Mouse (Mus musculus): ENCODE measurements around the gene Eda.

Eda gene

GRCm38 (mm10) chrX:99975250-99975984 lies at the start of gene Eda:
Eda (plus strand) TSS chrX:99975606.
- DNase-seq (ENCODE audit: low spot score) = peak; percentile 43

DNA sequence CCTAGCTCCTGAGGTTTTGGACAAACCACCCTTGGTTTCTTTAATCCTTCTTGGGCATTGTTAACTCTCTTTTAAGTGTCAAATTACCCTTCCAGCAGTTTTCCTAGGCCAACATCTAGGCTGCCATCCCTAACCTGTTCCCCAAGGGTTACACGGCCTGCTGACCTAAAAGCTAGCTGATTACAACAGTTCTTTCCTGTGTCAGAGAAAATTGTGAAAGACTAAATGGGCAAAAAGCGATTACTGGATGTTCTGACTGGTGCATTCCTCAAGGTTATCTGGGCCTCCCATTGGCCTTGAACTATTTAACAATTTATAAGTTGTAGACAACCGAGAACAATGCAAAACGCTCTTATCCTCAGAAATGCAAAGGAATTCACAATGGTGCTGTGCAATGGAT lies 14.4 kb upstream of the Eda start:
- DNase-seq (ENCODE audit: low spot score) = no peak

DNA sequence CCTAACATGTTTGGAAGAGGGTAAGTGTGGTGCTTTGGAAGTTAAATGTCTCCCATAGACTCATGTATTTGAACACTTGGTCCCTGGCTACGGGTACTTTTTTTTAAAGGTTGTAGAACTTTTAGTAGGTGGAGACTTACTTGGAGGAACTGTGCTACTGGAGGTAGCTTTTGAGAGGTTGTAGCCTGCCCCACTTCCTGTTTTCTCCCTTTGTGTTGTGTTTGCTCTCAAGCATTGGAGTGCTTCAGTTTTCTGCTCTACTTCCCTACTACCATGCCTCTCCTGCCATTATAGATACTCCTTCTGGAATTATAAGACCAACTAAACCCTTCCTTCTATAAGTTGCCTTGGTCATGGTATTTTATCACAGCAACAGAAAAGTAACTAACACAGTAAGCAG lies 5.3 kb upstream of the Eda start:
- DNase-seq (ENCODE audit: low spot score) = no peak

DNA sequence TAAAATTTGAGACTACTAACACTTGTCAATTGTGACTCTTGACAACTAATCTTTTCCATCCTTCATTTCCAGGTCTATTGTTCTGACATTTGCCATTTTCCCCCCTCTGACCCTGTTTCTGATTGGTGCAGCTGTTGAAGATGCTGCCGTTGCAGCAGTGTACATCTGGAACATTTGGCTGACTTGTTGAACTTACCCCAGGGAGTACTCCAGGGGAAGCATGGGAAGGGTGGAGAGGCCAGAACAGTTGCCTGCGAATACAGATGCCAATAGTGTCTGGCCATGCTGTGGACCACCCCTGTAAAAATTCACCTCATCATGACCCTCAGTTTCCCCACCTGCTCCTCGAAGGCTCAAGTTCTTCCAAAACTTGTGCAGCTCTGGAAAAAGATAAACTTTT lies 1.0 kb upstream of the Eda start:
- no peak for DNase-seq (ENCODE audit: low spot score)

GRCm38 (mm10) chrX:99974803-99975202 lies 603 bp upstream of the Eda start:
- no peak for DNase-seq (ENCODE audit: low spot score)

DNA sequence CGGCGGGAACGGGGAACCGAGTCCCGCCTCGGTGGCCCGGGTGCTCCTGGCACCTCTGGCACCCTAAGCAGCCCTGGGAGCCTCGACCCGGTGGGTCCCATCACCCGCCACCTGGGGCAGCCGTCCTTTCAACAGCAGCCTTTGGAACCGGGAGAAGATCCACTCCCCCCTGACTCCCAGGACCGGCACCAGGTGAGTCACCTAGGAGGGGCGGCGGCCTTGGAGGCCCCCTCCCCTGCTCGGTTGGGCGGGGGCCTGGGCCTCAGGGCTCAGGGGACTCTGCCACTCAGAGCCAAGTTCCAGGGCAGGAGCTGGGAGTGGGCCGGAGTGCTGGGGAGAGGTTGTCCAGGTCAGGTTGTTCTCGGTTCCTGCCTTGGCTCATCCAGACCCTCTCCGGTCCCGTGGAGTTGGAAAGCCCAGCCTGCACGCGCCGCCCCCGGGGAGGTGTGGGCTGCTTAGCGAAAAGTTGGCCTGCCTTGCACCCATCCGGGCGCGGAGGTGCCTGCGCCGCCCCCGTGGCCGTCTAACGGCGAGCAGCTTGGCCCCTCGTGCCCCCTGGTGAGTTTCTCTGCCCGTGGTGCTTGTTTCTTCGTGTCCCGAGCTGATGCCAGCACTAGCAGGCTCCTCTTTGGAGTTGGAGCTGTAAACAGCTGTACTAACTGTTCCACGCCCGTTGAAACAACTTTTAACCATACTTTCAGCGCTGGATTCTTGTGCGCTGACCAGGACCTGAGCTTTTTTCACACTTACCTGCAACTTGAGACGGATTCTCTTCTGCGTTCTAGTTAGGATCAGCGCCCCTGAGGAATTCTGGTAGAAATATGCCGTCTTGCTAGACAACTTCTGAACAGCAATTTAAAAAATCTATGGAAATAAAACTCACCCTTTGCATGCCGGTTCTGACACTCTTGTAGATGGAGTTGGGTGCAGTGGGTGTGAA lies 849 bp downstream of the Eda start:
- peak; percentile 2 for DNase-seq (ENCODE audit: low spot score)

- DNase-seq (ENCODE audit: low spot score) = no peak
Measured at GRCm38 (mm10) chrX:99978354-99978753, 2.9 kb downstream of the Eda start.

DNA sequence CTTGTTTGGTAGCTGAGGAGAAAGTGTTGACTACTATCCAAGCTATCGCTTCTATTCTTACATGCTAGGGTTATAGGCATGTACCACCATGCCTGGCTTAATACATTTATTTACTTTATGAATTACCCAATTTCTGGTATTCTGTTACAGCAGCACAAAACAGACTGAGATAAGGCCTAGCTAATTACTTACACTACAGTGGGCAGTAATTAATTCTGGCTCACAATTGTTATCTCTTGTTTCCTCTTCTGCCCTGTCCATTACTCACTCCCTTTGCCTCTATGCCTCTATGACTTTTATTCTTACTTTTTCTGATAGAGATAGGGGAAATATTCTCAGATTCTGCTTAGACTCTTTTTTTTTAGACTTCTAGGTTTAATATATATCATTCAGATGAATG lies 18.0 kb downstream of the Eda start:
- no peak for DNase-seq (ENCODE audit: low spot score)

GRCm38 (mm10) chrX:99999342-99999741 lies 23.9 kb downstream of the Eda start:
- DNase-seq (ENCODE audit: low spot score) = no peak

- DNase-seq (ENCODE audit: low spot score) = no peak
Measured at GRCm38 (mm10) chrX:100118362-100118761, 143.0 kb downstream of the Eda start.

GRCm38 (mm10) chrX:100195286-100195685 lies 219.9 kb downstream of the Eda start:
- DNase-seq (ENCODE audit: low spot score) = no peak

GRCm38 (mm10) chrX:100313652-100314051 lies 338.2 kb downstream of the Eda start:
- DNase-seq (ENCODE audit: low spot score) = no peak

- no peak for DNase-seq (ENCODE audit: low spot score)
Measured at GRCm38 (mm10) chrX:100314172-100314902, 338.9 kb downstream of the Eda start.

DNA sequence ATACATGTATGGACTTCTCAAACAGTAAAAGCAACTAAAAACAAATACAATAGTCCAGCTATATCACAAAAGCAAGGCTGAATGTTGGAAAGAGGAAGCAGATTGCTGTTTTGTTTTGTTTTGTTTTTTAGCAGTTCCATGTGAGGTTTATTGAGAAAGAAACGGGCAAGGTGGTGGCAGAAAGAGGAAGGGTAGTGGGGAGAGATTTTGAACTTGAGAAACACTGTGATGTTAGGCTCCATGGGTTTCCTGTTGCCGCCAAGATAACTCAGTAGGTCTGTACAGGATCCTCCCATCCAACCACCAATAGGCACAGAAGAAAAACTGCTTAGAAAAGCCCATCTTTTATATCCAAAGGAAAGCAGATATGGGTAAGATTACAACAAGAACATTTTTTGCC lies 365.3 kb downstream of the Eda start:
- no peak for DNase-seq (ENCODE audit: low spot score)

GRCm38 (mm10) chrX:100344433-100344832 lies 369.0 kb downstream of the Eda start:
- no peak for DNase-seq (ENCODE audit: low spot score)

GRCm38 (mm10) chrX:100356974-100357373 lies 381.6 kb downstream of the Eda start:
- no peak for DNase-seq (ENCODE audit: low spot score)

DNA sequence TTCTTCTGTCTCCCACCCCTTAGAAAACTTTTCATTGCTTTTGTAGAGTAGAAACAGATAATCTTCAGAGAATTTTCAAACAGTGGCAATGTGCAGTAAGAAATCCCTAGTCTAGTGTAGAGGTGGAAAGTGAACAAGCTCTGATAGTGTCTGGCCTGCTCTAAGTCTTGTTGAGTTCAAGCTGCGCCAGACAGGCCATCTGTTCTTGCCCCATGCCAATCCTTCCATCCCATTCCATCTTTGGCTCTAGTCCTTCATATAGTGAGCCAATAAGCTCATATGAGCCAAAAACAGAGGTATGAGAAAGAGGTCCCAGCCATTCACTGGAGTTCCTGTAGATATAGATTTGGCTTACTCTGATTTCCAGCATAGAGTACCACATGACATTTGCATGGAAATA lies 414.5 kb downstream of the Eda start:
- DNase-seq (ENCODE audit: low spot score) = no peak

- no peak for DNase-seq (ENCODE audit: low spot score)
Measured at GRCm38 (mm10) chrX:100392304-100392703, 416.9 kb downstream of the Eda start.

DNA sequence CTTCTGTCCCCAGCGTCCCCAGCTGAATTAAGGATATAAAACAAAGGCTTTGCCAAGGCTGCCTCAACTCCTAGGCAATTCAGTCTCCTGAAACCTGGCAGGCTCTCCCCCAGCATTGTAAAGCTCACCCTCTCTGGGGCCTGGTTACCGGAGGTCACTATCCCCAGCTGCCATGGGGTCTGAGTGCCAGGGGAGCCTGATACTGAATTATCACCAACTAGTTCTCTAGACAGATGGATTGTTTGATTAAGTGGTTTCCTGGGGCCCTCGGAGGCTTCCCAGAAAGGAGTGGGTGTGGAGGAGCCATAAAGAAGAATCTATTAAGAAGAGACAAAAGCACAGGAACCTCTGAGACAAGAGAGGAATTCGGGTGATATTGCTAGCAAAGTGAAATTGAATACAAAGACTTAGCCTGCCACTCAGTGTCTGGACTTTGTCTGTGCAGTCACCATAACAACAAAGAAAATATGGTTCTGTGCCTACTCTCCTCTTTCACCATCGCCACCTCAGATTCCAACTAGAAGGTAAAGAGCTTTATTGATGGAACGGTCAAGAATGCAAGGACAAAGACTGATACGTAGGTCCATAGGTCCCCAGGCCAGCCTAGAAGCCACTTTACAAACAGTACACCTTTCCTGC lies 418.9 kb downstream of the Eda start:
- DNase-seq (ENCODE audit: low spot score) = no peak

GRCm38 (mm10) chrX:100395026-100395425 lies 419.6 kb downstream of the Eda start:
- no peak for DNase-seq (ENCODE audit: low spot score)

GRCm38 (mm10) chrX:100400900-100401299 lies 425.5 kb downstream of the Eda start:
- no peak for DNase-seq (ENCODE audit: low spot score)

GRCm38 (mm10) chrX:100401657-100402056 lies 426.3 kb downstream of the Eda start:
- DNase-seq (ENCODE audit: low spot score) = no peak
